Mouse (Mus musculus): Measurements from ENCODE around the gene Pidd1. TPM values are rescaled to one million over a fixed set of nuclear protein-coding genes. Genes with fewer than 3 reads are reported as not detected.

Pidd1 gene
- total RNA-seq, 2 experiments from 2014 or later, result 9.7 to 14.4 TPM

Other genes starting within 250 kb of the Pidd1 start
- 0.39 and 0.84 TPM in 2 replicates for gene Lrrc56, start 249.9 kb downstream of the Pidd1 start, total RNA-seq (2015)
- gene Lrrc56, start 249.9 kb downstream of the Pidd1 start, total RNA-seq (2017), result 0.50 and 3.4 TPM in 2 replicates
- 0.20 and 0.89 TPM in 2 replicates for gene Lmntd2, start 229.9 kb downstream of the Pidd1 start, total RNA-seq (2015)
- 0.10 TPM in 1 of 2 replicates, not detected in the other for gene Lmntd2, start 229.9 kb downstream of the Pidd1 start, total RNA-seq (2017)
- 3.2 and 4.3 TPM in 2 replicates for gene Rassf7, start 228.2 kb downstream of the Pidd1 start, total RNA-seq (2015)
- gene Rassf7, start 228.2 kb downstream of the Pidd1 start, total RNA-seq (2017), result 2.2 and 6.6 TPM in 2 replicates
- 51.0 and 53.0 TPM in 2 replicates for gene Phrf1, start 215.2 kb downstream of the Pidd1 start, total RNA-seq (2015)
- 60.4 and 62.2 TPM in 2 replicates for gene Phrf1, start 215.2 kb downstream of the Pidd1 start, total RNA-seq (2017)
- gene Irf7, start 177.5 kb downstream of the Pidd1 start, total RNA-seq (2015), result 2.4 and 3.0 TPM in 2 replicates
- 2.9 and 4.7 TPM in 2 replicates for gene Irf7, start 177.5 kb downstream of the Pidd1 start, total RNA-seq (2017)
- not detected in 2 replicates for gene Cdhr5, start 167.2 kb downstream of the Pidd1 start, total RNA-seq (2015)
- gene Cdhr5, start 167.2 kb downstream of the Pidd1 start, total RNA-seq (2017), result not detected in 2 replicates
- not detected in 2 replicates for gene Sct, start 164.9 kb downstream of the Pidd1 start, total RNA-seq (2015)
- gene Sct, start 164.9 kb downstream of the Pidd1 start, total RNA-seq (2017), result not detected in 2 replicates
- not detected in 2 replicates for gene Drd4, start 152.0 kb downstream of the Pidd1 start, total RNA-seq (2015)
- gene Drd4, start 152.0 kb downstream of the Pidd1 start, total RNA-seq (2017), result not detected in 2 replicates
- gene Deaf1, start 116.3 kb downstream of the Pidd1 start, total RNA-seq (2015), result 33.6 and 33.7 TPM in 2 replicates
- 19.8 and 23.0 TPM in 2 replicates for gene Deaf1, start 116.3 kb downstream of the Pidd1 start, total RNA-seq (2017)
- 11.1 and 11.7 TPM in 2 replicates for gene Tmem80, start 116.3 kb downstream of the Pidd1 start, total RNA-seq (2015)
- 9.1 and 9.2 TPM in 2 replicates for gene Tmem80, start 116.3 kb downstream of the Pidd1 start, total RNA-seq (2017)
- 0.67 TPM in 1 of 2 replicates, not detected in the other for gene Eps8l2, start 105.1 kb downstream of the Pidd1 start, total RNA-seq (2015)
- gene Eps8l2, start 105.1 kb downstream of the Pidd1 start, total RNA-seq (2017), result not detected in 2 replicates
- 103 and 117 TPM in 2 replicates for gene Taldo1, start 51.8 kb downstream of the Pidd1 start, total RNA-seq (2015)
- 508 and 513 TPM in 2 replicates for gene Taldo1, start 51.8 kb downstream of the Pidd1 start, total RNA-seq (2017)
- 21.9 and 25.9 TPM in 2 replicates for gene Gatd1, start 29.9 kb downstream of the Pidd1 start, total RNA-seq (2015)
- 13.5 and 16.3 TPM in 2 replicates for gene Gatd1, start 29.9 kb downstream of the Pidd1 start, total RNA-seq (2017)
- not detected in 2 replicates for gene Cend1, start 14.5 kb downstream of the Pidd1 start, total RNA-seq (2015)
- gene Cend1, start 14.5 kb downstream of the Pidd1 start, total RNA-seq (2017), result not detected in 2 replicates
- 15.5 and 19.8 TPM in 2 replicates for gene Slc25a22, start 6.1 kb downstream of the Pidd1 start, total RNA-seq (2015)
- gene Slc25a22, start 6.1 kb downstream of the Pidd1 start, total RNA-seq (2017), result 4.4 and 5.3 TPM in 2 replicates
- 2,968 and 3,129 TPM in 2 replicates for gene Rplp2, start 3.3 kb upstream of the Pidd1 start, total RNA-seq (2015)
- 2,070 and 2,265 TPM in 2 replicates for gene Rplp2, start 3.3 kb upstream of the Pidd1 start, total RNA-seq (2017)
- 44.5 and 44.9 TPM in 2 replicates for gene Pnpla2, start 11.2 kb upstream of the Pidd1 start, total RNA-seq (2015)
- gene Pnpla2, start 11.2 kb upstream of the Pidd1 start, total RNA-seq (2017), result 15.6 and 20.1 TPM in 2 replicates
- 8.6 and 8.9 TPM in 2 replicates for gene Cracr2b, start 17.1 kb upstream of the Pidd1 start, total RNA-seq (2015)
- 11.4 and 16.6 TPM in 2 replicates for gene Cracr2b, start 17.1 kb upstream of the Pidd1 start, total RNA-seq (2017)
- gene Cd151, start 23.4 kb upstream of the Pidd1 start, total RNA-seq (2015), result 11.0 and 14.7 TPM in 2 replicates
- gene Cd151, start 23.4 kb upstream of the Pidd1 start, total RNA-seq (2017), result 14.5 and 22.1 TPM in 2 replicates
- 31.3 and 40.2 TPM in 2 replicates for gene Polr2l, start 31.1 kb upstream of the Pidd1 start, total RNA-seq (2015)
- gene Polr2l, start 31.1 kb upstream of the Pidd1 start, total RNA-seq (2017), result 45.0 and 46.7 TPM in 2 replicates
- gene Tspan4, start 31.2 kb upstream of the Pidd1 start, total RNA-seq (2015), result 18.3 and 23.9 TPM in 2 replicates
- gene Tspan4, start 31.2 kb upstream of the Pidd1 start, total RNA-seq (2017), result 38.2 and 39.1 TPM in 2 replicates
- gene Chid1, start 95.8 kb upstream of the Pidd1 start, total RNA-seq (2015), result 5.8 and 6.3 TPM in 2 replicates
- gene Chid1, start 95.8 kb upstream of the Pidd1 start, total RNA-seq (2017), result 31.2 and 38.7 TPM in 2 replicates
- 18.3 and 20.0 TPM in 2 replicates for gene Ap2a2, start 118.1 kb upstream of the Pidd1 start, total RNA-seq (2015)
- 23.4 and 23.6 TPM in 2 replicates for gene Ap2a2, start 118.1 kb upstream of the Pidd1 start, total RNA-seq (2017)
- 0.37 and 0.77 TPM in 2 replicates for gene Muc6, start 211.3 kb upstream of the Pidd1 start, total RNA-seq (2015)
- 0.08 and 0.10 TPM in 2 replicates for gene Muc6, start 211.3 kb upstream of the Pidd1 start, total RNA-seq (2017)
- not detected in 2 replicates for gene Muc2, start 246.3 kb upstream of the Pidd1 start, total RNA-seq (2015)
- not detected in 2 replicates for gene Muc2, start 246.3 kb upstream of the Pidd1 start, total RNA-seq (2017)